Mouse (Mus musculus) myocyte (in vitro differentiated cells): ENCODE results near the gene Sirt3. TPM values are rescaled to one million over a fixed set of nuclear protein-coding genes. Genes with fewer than 3 reads are reported as not detected.
A peak's percentile ranks its signal among the peaks of the same experiment; 100 is the strongest.

Experiments used
- H3K27me3 ChIP-seq: one replicate; pipeline ENCODE4 v1.6.1; 2011; ENCODE audit not compliant: control insufficient read depth, insufficient read depth, insufficient read length
- H3K36me3 ChIP-seq: one replicate; pipeline ENCODE4 v1.6.1; 2011; ENCODE audit not compliant: control insufficient read depth, insufficient read depth
- H3K4me2 ChIP-seq: one replicate; pipeline ENCODE4 v1.6.1; 2011; ENCODE audit warnings: low read depth, control low read depth
- H3K4me3 ChIP-seq: one replicate; pipeline ENCODE4 v1.5.1; 2011; ENCODE audit warnings: mild to moderate bottlenecking, control low read depth, moderate library complexity
- H3K79me2 ChIP-seq: one replicate; pipeline ENCODE4 v1.6.1; 2011; ENCODE audit not compliant: control insufficient read depth, insufficient read depth
- H3ac ChIP-seq: one replicate; pipeline ENCODE4 v1.6.1; 2011; ENCODE audit not compliant: control insufficient read depth, insufficient read length
- CEBPB ChIP-seq: IDR thresholded peaks from 2 replicates; pipeline ENCODE4 v1.6.1; 2011; ENCODE audit warnings: mild to moderate bottlenecking, moderate library complexity; ENCODE audit not compliant: poor library complexity, insufficient read depth, severe bottlenecking
- E2F4 ChIP-seq: IDR thresholded peaks from one replicate; pipeline ENCODE4 v1.6.1; 2011; ENCODE audit warnings: mild to moderate bottlenecking, control low read depth, moderate library complexity; ENCODE audit not compliant: insufficient read depth
- MAX ChIP-seq: IDR thresholded peaks from one replicate; pipeline ENCODE4 v1.6.1; 2011; ENCODE audit warnings: low read depth, mild to moderate bottlenecking, control low read depth
- MYOD1 ChIP-seq, 3 experiments: IDR thresholded peaks; one replicate each; pipeline ENCODE4 v1.6.1; 2011; ENCODE audit warnings: control low read depth in 2 of 3, low read depth in 2 of 3, mild to moderate bottlenecking in 2 of 3, moderate library complexity in 1 of 3; ENCODE audit not compliant: insufficient read length in 2 of 3, control insufficient read depth in 1 of 3
- MYOG ChIP-seq, 3 experiments: IDR thresholded peaks; one replicate each; pipeline ENCODE4 v1.6.1; 2011; ENCODE audit warnings: control low read depth in 2 of 3, low read depth in 2 of 3, mild to moderate bottlenecking in 2 of 3; ENCODE audit not compliant: insufficient read length in 2 of 3, control insufficient read depth in 1 of 3, insufficient read depth in 1 of 3
- POLR2A ChIP-seq: IDR thresholded peaks from one replicate; pipeline ENCODE4 v1.6.1; 2011; ENCODE audit warnings: low read depth, mild to moderate bottlenecking, control low read depth, moderate library complexity; ENCODE audit not compliant: insufficient read length
- POLR2AphosphoS2 ChIP-seq: IDR thresholded peaks from one replicate; pipeline ENCODE4 v1.6.1; 2011; ENCODE audit warnings: low read depth, control low read depth; ENCODE audit not compliant: insufficient read length
- REST ChIP-seq: IDR thresholded peaks from one replicate; pipeline ENCODE4 v1.6.1; 2011; ENCODE audit warnings: mild to moderate bottlenecking, control low read depth, moderate library complexity; ENCODE audit not compliant: insufficient read depth, insufficient read length
- SRF ChIP-seq: IDR thresholded peaks from one replicate; pipeline ENCODE4 v1.6.1; 2011; ENCODE audit warnings: low read depth; ENCODE audit not compliant: control insufficient read depth, insufficient read length
- TCF12 ChIP-seq: IDR thresholded peaks from one replicate; pipeline ENCODE4 v1.6.1; 2011; ENCODE audit warnings: mild to moderate bottlenecking, control low read depth; ENCODE audit not compliant: poor library complexity, insufficient read depth, severe bottlenecking
- TCF3 ChIP-seq: IDR thresholded peaks from one replicate; pipeline ENCODE4 v1.6.1; 2011; ENCODE audit warnings: low read depth, control low read depth; ENCODE audit not compliant: insufficient read length
- USF1 ChIP-seq: IDR thresholded peaks from one replicate; pipeline ENCODE4 v1.6.1; 2011; ENCODE audit warnings: low read depth, mild to moderate bottlenecking, control low read depth, moderate library complexity
- polyA plus RNA-seq: library from polyadenylated mRNA; unstranded; fragments of >200 nt; fragmentation: generic; extraction: Trizol; gene quantifications from one replicate; pipeline ENCODE4 v1.2.1, GENCODE M21; 2012; ENCODE audit warnings: missing spikeins

The Sirt3 gene
- polyA plus RNA-seq, 1 experiment = 28.8 TPM

DNA sequence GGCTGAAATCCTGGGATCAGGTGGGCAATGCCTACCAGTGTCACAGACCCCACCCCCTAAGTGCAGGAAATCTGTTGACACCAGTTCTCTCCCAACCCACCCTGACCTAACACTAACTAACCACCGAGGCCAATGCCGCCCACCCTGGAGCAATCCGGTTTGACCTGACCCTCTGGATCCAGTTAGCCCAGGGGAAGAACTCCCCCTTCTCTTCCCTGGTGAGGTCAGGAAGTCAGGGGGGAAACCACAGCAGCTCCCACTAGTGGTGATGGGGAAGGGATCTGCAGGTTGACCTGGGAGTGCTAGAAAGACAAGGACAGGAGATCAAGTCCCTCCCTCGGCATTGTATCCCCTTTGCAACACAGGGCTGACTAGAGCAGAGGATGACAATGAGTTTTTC lies 36.4 kb downstream of the Sirt3 start:
- peaks cover 12% of the 10 kb centered on the region for H3K27me3 ChIP-seq
- no peaks in the 10 kb centered on the region for H3K36me3 ChIP-seq
- H3ac ChIP-seq = no peak overlapping the region
- TF ChIP-seq TCF12 (no peak), TCF3 (no peak), POLR2A (no peak), POLR2AphosphoS2 (no peak), MYOD1 (IDR thresholded peaks at IDR 0.05; ENCODE audit: control insufficient read depth in 1 of 3, insufficient read length in 2 of 3, low read depth in 2 of 3) (no peak), MAX (no peak)
- no peak overlapping the region for H3K4me2 ChIP-seq
- no peaks in the 10 kb centered on the region for H3K79me2 ChIP-seq
- no peak overlapping the region for H3K4me3 ChIP-seq

DNA sequence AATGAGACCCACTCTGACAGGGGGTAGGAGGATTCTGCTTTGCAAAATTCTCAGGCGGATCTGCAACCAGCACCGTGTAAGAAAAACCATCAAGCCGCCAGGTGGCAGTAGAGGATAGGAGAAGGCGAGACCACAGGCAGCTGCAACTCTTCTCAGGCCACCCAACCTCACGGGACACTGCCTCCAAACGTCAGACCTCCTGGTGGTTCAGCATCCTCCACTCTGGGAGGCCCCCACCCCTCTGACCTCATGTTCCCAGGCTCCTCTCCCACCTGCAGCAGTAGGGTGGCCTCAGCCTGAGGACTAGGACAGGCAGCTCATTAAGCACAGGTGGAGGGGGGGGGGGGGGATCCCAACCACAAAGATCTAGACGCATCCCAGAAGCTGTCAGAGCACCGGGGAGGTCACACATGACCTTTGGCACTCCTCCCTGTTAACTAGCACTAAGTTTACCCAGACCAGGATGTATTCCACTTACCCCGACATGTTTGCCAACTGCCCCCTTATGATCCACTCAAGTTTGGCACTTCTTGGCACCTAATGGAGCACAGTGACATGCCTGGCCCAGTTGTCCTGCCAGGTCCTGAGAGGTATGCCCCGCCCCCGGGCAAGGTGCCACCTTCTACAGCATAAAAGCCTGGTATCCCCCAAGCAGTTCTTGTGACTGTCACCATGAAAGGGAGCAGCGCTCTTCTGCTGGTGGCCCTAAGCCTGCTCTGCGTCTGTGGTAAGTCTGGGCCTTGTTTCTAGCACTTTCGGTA lies 37.0 kb downstream of the Sirt3 start, which contains the start of gene Scgb1c1:
Gene Scgb1c1 (plus strand): TSS at position 643 of the 761 bp plus-strand sequence.
- no peak within 1 kb of the TSS for H3ac ChIP-seq
- TF ChIP-seq MYOG (IDR thresholded peaks at IDR 0.05; ENCODE audit: control insufficient read depth in 1 of 3, insufficient read depth in 1 of 3, insufficient read length in 2 of 3, low read depth in 2 of 3) (peak; percentile 3 to 71 (median 25)), USF1 (no peak), MYOD1 (IDR thresholded peaks at IDR 0.05; ENCODE audit: control insufficient read depth in 1 of 3, insufficient read length in 2 of 3, low read depth in 2 of 3) (peak; percentile 11 to 82 (median 57)), SRF (no peak)
- no peak within 1 kb of the TSS for H3K4me3 ChIP-seq
- H3K27me3 ChIP-seq = peaks cover 12% of the 10 kb centered on the region
- no peak within 1 kb of the TSS for H3K4me2 ChIP-seq
- no peaks in the 10 kb centered on the region for H3K79me2 ChIP-seq
- H3K36me3 ChIP-seq = no peaks in the 10 kb centered on the region

DNA sequence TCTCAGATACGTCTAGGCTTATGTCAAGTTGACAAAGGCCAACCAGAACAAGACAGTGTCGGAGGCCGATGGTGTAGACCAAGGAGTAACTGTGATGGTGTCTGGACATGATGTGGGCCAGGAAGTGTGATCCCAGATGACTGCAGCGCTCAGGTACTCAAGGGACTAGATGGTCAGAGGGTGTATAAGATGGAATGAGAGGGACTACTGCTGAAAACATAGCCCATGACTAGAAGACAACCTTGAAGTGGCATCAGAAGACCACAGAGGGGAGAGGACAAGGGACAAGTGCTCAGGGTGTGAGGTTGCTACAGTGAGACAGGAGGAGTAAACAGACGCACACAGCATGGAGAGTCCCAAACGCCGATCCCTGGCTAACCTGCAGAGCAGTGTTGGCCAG lies 38.3 kb downstream of the Sirt3 start:
- Histone ChIP-seq H3K4me2 (no peak overlapping the region), H3K4me3 (no peak overlapping the region), H3ac (no peak overlapping the region), H3K36me3 (no peaks in the 10 kb centered on the region), H3K79me2 (no peaks in the 10 kb centered on the region), H3K27me3 (peaks cover 12% of the 10 kb centered on the region)
- TF ChIP-seq E2F4 = no peak
- TF ChIP-seq REST = no peak
- TF ChIP-seq USF1 = no peak
- no peak for TF ChIP-seq MAX
- no peak for TF ChIP-seq MYOG (IDR thresholded peaks at IDR 0.05; ENCODE audit: control insufficient read depth in 1 of 3, insufficient read depth in 1 of 3, insufficient read length in 2 of 3, low read depth in 2 of 3)
- TF ChIP-seq POLR2AphosphoS2 = no peak
- no peak for TF ChIP-seq POLR2A
- no peak for TF ChIP-seq CEBPB
- no peak for TF ChIP-seq MYOD1 (IDR thresholded peaks at IDR 0.05; ENCODE audit: control insufficient read depth in 1 of 3, insufficient read length in 2 of 3, low read depth in 2 of 3)
- TF ChIP-seq SRF = no peak
- no peak for TF ChIP-seq TCF3
- no peak for TF ChIP-seq TCF12

DNA sequence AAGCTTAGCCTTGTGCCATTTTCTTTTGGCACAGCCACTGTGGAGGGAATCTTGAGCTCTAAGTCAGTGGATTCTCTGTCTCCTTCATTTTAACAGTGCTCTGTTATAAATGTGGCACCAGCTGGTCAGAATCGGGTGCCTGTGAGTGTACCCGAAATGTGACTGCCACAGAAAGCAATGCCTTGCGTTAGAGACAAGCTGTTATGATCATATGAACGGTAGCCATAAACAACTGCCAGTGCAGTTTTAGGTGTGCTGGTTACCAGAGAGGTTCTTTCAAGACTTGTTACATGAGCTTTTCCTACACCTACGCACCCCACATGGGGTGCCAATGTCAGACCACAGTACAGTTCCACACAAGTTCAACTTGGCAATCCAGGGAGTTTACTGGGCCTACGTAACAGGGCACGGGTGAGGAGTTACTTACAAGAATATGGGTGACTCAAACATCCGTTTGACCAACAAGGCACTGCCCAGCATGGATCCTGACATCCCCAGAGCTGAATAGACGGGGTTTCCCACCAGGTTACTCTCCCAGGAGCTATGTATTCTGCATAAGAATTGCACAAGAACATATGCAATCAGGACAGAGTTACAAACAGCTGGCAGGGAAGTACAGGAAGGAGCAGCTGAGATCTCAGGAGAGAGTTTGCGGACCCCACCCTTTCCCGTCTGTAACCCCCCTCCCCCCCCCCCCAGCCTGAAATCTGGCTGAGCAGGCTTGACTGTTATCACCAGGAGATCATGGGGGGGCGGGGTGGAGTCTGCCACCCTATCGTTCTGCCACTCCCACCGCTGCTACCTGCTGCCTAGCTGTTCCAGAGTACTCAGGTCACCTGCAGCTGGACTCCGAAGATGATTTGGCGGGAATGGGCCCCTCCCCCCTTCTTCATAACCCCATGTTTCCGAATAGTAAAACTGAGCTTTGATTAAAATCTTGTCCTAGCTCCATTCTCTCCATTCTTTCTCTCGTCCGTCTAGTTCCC lies 41.1 kb downstream of the Sirt3 start:
- Histone ChIP-seq H3ac (no peak overlapping the region), H3K4me2 (peak overlapping the region; percentile 41), H3K36me3 (no peaks in the 10 kb centered on the region), H3K79me2 (no peaks in the 10 kb centered on the region), H3K4me3 (no peak overlapping the region), H3K27me3 (peaks cover 6% of the 10 kb centered on the region)
- TF ChIP-seq TCF3 (no peak), MAX (no peak), USF1 (no peak), MYOD1 (IDR thresholded peaks at IDR 0.05; ENCODE audit: control insufficient read depth in 1 of 3, insufficient read length in 2 of 3, low read depth in 2 of 3) (no peak), E2F4 (no peak), POLR2A (no peak), SRF (no peak), POLR2AphosphoS2 (no peak), MYOG (IDR thresholded peaks at IDR 0.05; ENCODE audit: control insufficient read depth in 1 of 3, insufficient read depth in 1 of 3, insufficient read length in 2 of 3, low read depth in 2 of 3) (no peak), REST (no peak), TCF12 (no peak), CEBPB (no peak)
